In genomic region chr11:66232891-66233290, GRCm38 (mm10) we compare ENCODE assay signal across 21 mouse cellular contexts.
DNase-seq lines count a peak whose midpoint lies in the region; ATAC-seq and TF ChIP-seq lines count a peak whose summit lies in the region.
"Had no signal": no experiment of that assay in that cellular context is flagged by ENCODE, and none has a peak within 500 bp of the region (broad histone marks: within the 10 kb centered on the region; RNA-seq: fewer than 3 reads in every experiment).

No protein-coding gene starts in this region.

- no peaks in the 10 kb centered on the region for H3K4me1 ChIP-seq in embryonic facial prominence, embryonic 14.5 days (ENCODE audit: control insufficient read depth, insufficient read depth, low read length)
- H3K4me1 ChIP-seq in embryonic facial prominence, embryonic 10.5 days = no peaks in the 10 kb centered on the region
- no peaks in the 10 kb centered on the region for H3K4me1 ChIP-seq in midbrain, postnatal 0 days (ENCODE audit: insufficient read depth, low read length)
- H3K4me1 ChIP-seq in midbrain, embryonic 16.5 days (ENCODE audit: control insufficient read depth, insufficient read depth, low read length) = no peaks in the 10 kb centered on the region
- H3K4me1 ChIP-seq: heart, embryonic 15.5 days; midbrain, embryonic 12.5 days had no signal

- no peaks in the 10 kb centered on the region for H3K27me3 ChIP-seq in embryonic facial prominence, embryonic 14.5 days (replicated peaks; ENCODE audit: control insufficient read depth, insufficient read depth, low read length)
- no peaks in the 10 kb centered on the region for H3K27me3 ChIP-seq in embryonic facial prominence, embryonic 10.5 days (replicated peaks; ENCODE audit: low read depth, poor library complexity, severe bottlenecking)
- no peaks in the 10 kb centered on the region for H3K27me3 ChIP-seq in midbrain, postnatal 0 days (ENCODE audit: insufficient read depth, low read length)
- no peaks in the 10 kb centered on the region for H3K27me3 ChIP-seq in midbrain, embryonic 16.5 days (ENCODE audit: control insufficient read depth, insufficient read depth, low read depth, low read length)
- H3K27me3 ChIP-seq: heart, embryonic 15.5 days; hindbrain, embryonic 13.5 days; midbrain, embryonic 12.5 days; neural tube, embryonic 13.5 days had no signal

- TF ChIP-seq CTCF in midbrain, postnatal 0 days (IDR thresholded peaks at IDR 0.05) = no peak; the same call in 1 of the 2 replicates

- no peak overlapping the region for H3K27ac ChIP-seq in embryonic facial prominence, embryonic 14.5 days (replicated peaks; ENCODE audit: low read depth, low read length)
- no peak overlapping the region for H3K27ac ChIP-seq in embryonic facial prominence, embryonic 10.5 days (replicated peaks)
- no peak overlapping the region for H3K27ac ChIP-seq in midbrain, postnatal 0 days (ENCODE audit: low read depth, low read length)
- H3K27ac ChIP-seq in midbrain, embryonic 16.5 days (ENCODE audit: low read length) = no peak overlapping the region
- H3K27ac ChIP-seq: heart, embryonic 15.5 days; hindbrain, embryonic 13.5 days; midbrain, embryonic 12.5 days; neural tube, embryonic 13.5 days had no signal

- ATAC-seq in embryonic facial prominence, embryonic 14.5 days (ENCODE audit: low read depth) = no peak
- ATAC-seq in midbrain, postnatal 0 days (ENCODE audit: low FRiP score) = no peak
- ATAC-seq in midbrain, embryonic 16.5 days = no peak
- ATAC-seq: forebrain, postnatal 0 days had no signal

- H3K36me3 ChIP-seq in embryonic facial prominence, embryonic 14.5 days (ENCODE audit: control insufficient read depth, insufficient read depth, low read length) = no peaks in the 10 kb centered on the region
- no peaks in the 10 kb centered on the region for H3K36me3 ChIP-seq in embryonic facial prominence, embryonic 10.5 days (replicated peaks)
- H3K36me3 ChIP-seq in midbrain, postnatal 0 days (ENCODE audit: insufficient read depth, low read length) = no peaks in the 10 kb centered on the region
- H3K36me3 ChIP-seq in midbrain, embryonic 16.5 days (ENCODE audit: control insufficient read depth, insufficient read depth, low read length) = no peaks in the 10 kb centered on the region
- H3K36me3 ChIP-seq: heart, embryonic 15.5 days; hindbrain, embryonic 13.5 days; midbrain, embryonic 12.5 days; neural tube, embryonic 13.5 days had no signal

- DNase-seq in adrenal gland, adult (ENCODE audit: inconsistent age in 2 of 2, low spot score in 1 of 2) = peak; percentile 10 to 32
- no peak for DNase-seq in adrenal gland, postnatal 4 days (ENCODE audit: low spot score in 2 of 2)
- peak; percentile 9 for DNase-seq in embryonic facial prominence, embryonic 14.5 days (ENCODE audit: low spot score)
- no peak for DNase-seq in embryonic facial prominence, embryonic 10.5 days (ENCODE audit: low spot score)
- DNase-seq in kidney, postnatal 4 days = peak; percentile 9 to 10
- DNase-seq in kidney, postnatal 25 days = no peak
- peak; percentile 29 for DNase-seq in midbrain, postnatal 0 days (ENCODE audit: low spot score)
- DNase-seq: cerebellum, adult 11-12 months; forebrain, postnatal 0 days; gastrocnemius, postnatal 36 days; heart, postnatal 36 days; kidney, adult 8-10 months; lung, postnatal 14 days; thymus, adult 18-20 months; thymus, postnatal 36 days had no signal

- no peaks in the 10 kb centered on the region for H3K9me3 ChIP-seq in embryonic facial prominence, embryonic 14.5 days (ENCODE audit: control insufficient read depth, low read length)
- H3K9me3 ChIP-seq in embryonic facial prominence, embryonic 10.5 days = no peaks in the 10 kb centered on the region
- no peaks in the 10 kb centered on the region for H3K9me3 ChIP-seq in midbrain, postnatal 0 days (ENCODE audit: low read length)
- no peaks in the 10 kb centered on the region for H3K9me3 ChIP-seq in midbrain, embryonic 16.5 days (replicated peaks; ENCODE audit: control insufficient read depth, low read length, poor library complexity, severe bottlenecking)
- H3K9me3 ChIP-seq: heart, embryonic 15.5 days; hindbrain, embryonic 13.5 days; midbrain, embryonic 12.5 days; neural tube, embryonic 13.5 days had no signal

- 21% methylated on average over 1 of the region's 1 CpGs for WGBS in embryonic facial prominence, embryonic 14.5 days
- 72% methylated on average over 1 of the region's 1 CpGs for WGBS in embryonic facial prominence, embryonic 10.5 days
- 62% methylated on average over 1 of the region's 1 CpGs for WGBS in midbrain, postnatal 0 days
- WGBS in midbrain, embryonic 16.5 days = 69% methylated on average over 1 of the region's 1 CpGs

- no peak overlapping the region for H3K4me3 ChIP-seq in embryonic facial prominence, embryonic 14.5 days (ENCODE audit: low read depth, low read length)
- no peak overlapping the region for H3K4me3 ChIP-seq in embryonic facial prominence, embryonic 10.5 days
- H3K4me3 ChIP-seq in midbrain, postnatal 0 days (ENCODE audit: low read depth, low read length) = no peak overlapping the region
- H3K4me3 ChIP-seq in midbrain, embryonic 16.5 days (ENCODE audit: low read depth, low read length) = no peak overlapping the region
- H3K4me3 ChIP-seq: heart, embryonic 15.5 days; hindbrain, embryonic 13.5 days; midbrain, embryonic 12.5 days; myocyte; neural tube, embryonic 13.5 days had no signal

- H3K9ac ChIP-seq in embryonic facial prominence, embryonic 14.5 days (ENCODE audit: low read depth, low read length) = no peak overlapping the region
- no peak overlapping the region for H3K9ac ChIP-seq in midbrain, postnatal 0 days (replicated peaks; ENCODE audit: low read length, poor library complexity, severe bottlenecking)
- no peak overlapping the region for H3K9ac ChIP-seq in midbrain, embryonic 16.5 days (ENCODE audit: low read depth, low read length)
- H3K9ac ChIP-seq: forebrain, postnatal 0 days; heart, embryonic 15.5 days; hindbrain, embryonic 13.5 days; midbrain, embryonic 12.5 days; neural tube, embryonic 13.5 days had no signal

- H3K4me2 ChIP-seq in embryonic facial prominence, embryonic 14.5 days (ENCODE audit: low read depth, low read length) = no peak overlapping the region
- H3K4me2 ChIP-seq in midbrain, postnatal 0 days (ENCODE audit: low read depth, low read length, poor library complexity, severe bottlenecking) = no peak overlapping the region
- H3K4me2 ChIP-seq in midbrain, embryonic 16.5 days (ENCODE audit: low read length) = no peak overlapping the region
- H3K4me2 ChIP-seq: heart, embryonic 15.5 days; hindbrain, embryonic 13.5 days; midbrain, embryonic 12.5 days; neural tube, embryonic 13.5 days had no signal

Comparison
In these comparisons a context has a peak if more than half of its experiments do, and no peak if none do; other contexts are left out.
1. DNase-seq: peak in adrenal gland, adult (2 of 2), embryonic facial prominence, embryonic 14.5 days (single experiment), kidney, postnatal 4 days (2 of 2) and midbrain, postnatal 0 days (single experiment); none in adrenal gland, postnatal 4 days (0 of 2), embryonic facial prominence, embryonic 10.5 days (single experiment) and kidney, postnatal 25 days (0 of 2).